Mouse (Mus musculus) heart, embryonic 15.5 days (tissue): ENCODE results near the gene Lamb3. TPM values are rescaled to one million over a fixed set of nuclear protein-coding genes. Genes with fewer than 3 reads are reported as not detected.

Experiments
- ATAC-seq: fragments of 200-750 bp; cut with Nextera tagmentation; replicated peaks from 2 replicates; pipeline ENCODE4 v1.8.0; 2017; ENCODE audit warnings: low read depth, moderate TSS enrichment; ENCODE audit not compliant: insufficient number of reproducible peaks, insufficient read depth, low FRiP score
- H3K27ac ChIP-seq: fragments of 300-500 bp; sonication (generic); 2 replicates; pipeline ENCODE4 v1.5.1; 2015; ENCODE audit warnings: mild to moderate bottlenecking, inconsistent platforms
- H3K27me3 ChIP-seq: fragments of 300-500 bp; sonication (generic); 2 replicates; pipeline ENCODE4 v1.6.1; 2015; ENCODE audit warnings: inconsistent platforms
- H3K36me3 ChIP-seq: fragments of 300-500 bp; sonication (generic); 2 replicates; pipeline ENCODE4 v1.6.1; 2015; ENCODE audit warnings: mild to moderate bottlenecking, inconsistent platforms
- H3K4me1 ChIP-seq: fragments of 300-500 bp; sonication (generic); replicated peaks from 2 replicates; pipeline ENCODE4 v1.6.1; 2015; ENCODE audit warnings: inconsistent platforms
- H3K4me2 ChIP-seq: fragments of 300-500 bp; sonication (generic); 2 replicates; pipeline ENCODE4 v1.6.1; 2015; ENCODE audit warnings: inconsistent platforms, mild to moderate bottlenecking, moderate library complexity
- H3K4me3 ChIP-seq: fragments of 300-500 bp; sonication (generic); 2 replicates; pipeline ENCODE4 v1.5.1; 2015; ENCODE audit warnings: mild to moderate bottlenecking, inconsistent platforms
- H3K9ac ChIP-seq: fragments of 300-500 bp; sonication (generic); 2 replicates; pipeline ENCODE4 v1.6.1; 2015; ENCODE audit warnings: mild to moderate bottlenecking, inconsistent platforms
- H3K9me3 ChIP-seq: fragments of 300-500 bp; sonication (generic); replicated peaks from 2 replicates; pipeline ENCODE4 v1.6.1; 2016; ENCODE audit warnings: inconsistent platforms
- WGBS: fragments of 180-500 bp; shearing (Covaris S2); methylation state at CpG from one replicate; pipeline ENCODE4 v1.1.7; 2015; ENCODE audit warnings: mixed read lengths; 5-methylcytosine and 5-hydroxymethylcytosine counted together
- polyA plus RNA-seq: library from polyadenylated mRNA; unstranded; fragments of >200 nt; fragmentation: Nextera tagmentation; extraction: Ambion mirVana; gene quantifications from 2 replicates; pipeline ENCODE4 v1.2.1, GENCODE M21; 2015

Lamb3 gene
- polyA plus RNA-seq, 1 experiment from 2014 or later, result 4.7 TPM

GRCm38 (mm10) chr1:193188257-193188656, 19.2 kb upstream of the Lamb3 start:
- H3K4me2 ChIP-seq, result no peak overlapping the region
- 62% methylated on average over 6 of the region's 6 CpGs for WGBS
- no peaks in the 10 kb centered on the region for H3K36me3 ChIP-seq
- no peak for ATAC-seq
- no peaks in the 10 kb centered on the region for H3K27me3 ChIP-seq
- H3K4me1 ChIP-seq, result peaks cover 40% of the 10 kb centered on the region
- no peaks in the 10 kb centered on the region for H3K9me3 ChIP-seq
- peak overlapping the region; percentile 92 for H3K27ac ChIP-seq
- no peak overlapping the region for H3K9ac ChIP-seq
- H3K4me3 ChIP-seq, result no peak overlapping the region

- H3K27ac ChIP-seq, result peak overlapping the region; percentile 92
- WGBS, result 17% methylated on average over 9 of the region's 9 CpGs
- no peak overlapping the region for H3K9ac ChIP-seq
- H3K27me3 ChIP-seq, result no peaks in the 10 kb centered on the region
- ATAC-seq, result peak; percentile 92
- peak overlapping the region; percentile 23; the same call in 1 of the 2 replicates for H3K4me2 ChIP-seq
- no peak overlapping the region for H3K4me3 ChIP-seq
- H3K4me1 ChIP-seq, result peaks cover 40% of the 10 kb centered on the region
- no peaks in the 10 kb centered on the region for H3K9me3 ChIP-seq
- H3K36me3 ChIP-seq, result no peaks in the 10 kb centered on the region
These were observed 18.3 kb upstream of the Lamb3 start for GRCm38 (mm10) chr1:193189151-193189621.

GRCm38 (mm10) chr1:193189771-193190170, 17.7 kb upstream of the Lamb3 start:
- Histone ChIP-seq H3K27ac (peak overlapping the region; percentile 92), H3K9ac (no peak overlapping the region), H3K9me3 (no peaks in the 10 kb centered on the region), H3K4me2 (peak overlapping the region; percentile 23; the same call in 1 of the 2 replicates), H3K4me1 (peaks cover 40% of the 10 kb centered on the region), H3K36me3 (no peaks in the 10 kb centered on the region), H3K27me3 (no peaks in the 10 kb centered on the region), H3K4me3 (no peak overlapping the region)
- WGBS, result 15% methylated on average over 3 of the region's 3 CpGs
- ATAC-seq, result no peak; the same call in 1 of the 2 replicates

- H3K9me3 ChIP-seq, result no peaks in the 10 kb centered on the region
- 50% methylated on average over 7 of the region's 7 CpGs for WGBS
- no peak overlapping the region for H3K9ac ChIP-seq
- no peaks in the 10 kb centered on the region for H3K27me3 ChIP-seq
- H3K4me2 ChIP-seq, result no peak overlapping the region
- H3K27ac ChIP-seq, result peak overlapping the region; percentile 92
- H3K36me3 ChIP-seq, result no peaks in the 10 kb centered on the region
- peaks cover 40% of the 10 kb centered on the region for H3K4me1 ChIP-seq
- no peak overlapping the region for H3K4me3 ChIP-seq
- ATAC-seq, result no peak
These were observed 15.7 kb upstream of the Lamb3 start for GRCm38 (mm10) chr1:193191675-193192283.

- no peak overlapping the region for H3K4me3 ChIP-seq
- no peaks in the 10 kb centered on the region for H3K36me3 ChIP-seq
- no peaks in the 10 kb centered on the region for H3K27me3 ChIP-seq
- H3K4me1 ChIP-seq, result peaks cover 26% of the 10 kb centered on the region
- 80% methylated on average over 3 of the region's 3 CpGs for WGBS
- H3K27ac ChIP-seq, result no peak overlapping the region
- no peak overlapping the region for H3K4me2 ChIP-seq
- no peak overlapping the region for H3K9ac ChIP-seq
- no peak for ATAC-seq
- no peaks in the 10 kb centered on the region for H3K9me3 ChIP-seq
These were observed 12.9 kb upstream of the Lamb3 start for GRCm38 (mm10) chr1:193194416-193195140.

- Histone ChIP-seq H3K4me1 (peaks cover 19% of the 10 kb centered on the region), H3K4me2 (no peak overlapping the region), H3K4me3 (no peak overlapping the region), H3K36me3 (no peaks in the 10 kb centered on the region), H3K9me3 (no peaks in the 10 kb centered on the region), H3K9ac (no peak overlapping the region), H3K27me3 (no peaks in the 10 kb centered on the region), H3K27ac (no peak overlapping the region)
- ATAC-seq, result no peak
- 49% methylated on average over 3 of the region's 3 CpGs for WGBS
These were observed 12.2 kb upstream of the Lamb3 start for GRCm38 (mm10) chr1:193195169-193195810.

GRCm38 (mm10) chr1:193197494-193198205, 9.8 kb upstream of the Lamb3 start:
- no peak overlapping the region for H3K27ac ChIP-seq
- 85% methylated on average over 18 of the region's 18 CpGs for WGBS
- H3K27me3 ChIP-seq, result no peaks in the 10 kb centered on the region
- H3K9ac ChIP-seq, result no peak overlapping the region
- no peaks in the 10 kb centered on the region for H3K36me3 ChIP-seq
- no peak overlapping the region for H3K4me3 ChIP-seq
- no peak overlapping the region for H3K4me2 ChIP-seq
- H3K4me1 ChIP-seq, result 0 out of 2 replicates have a peak, but pooled peaks cover 2% of the 10 kb centered on the region
- no peak for ATAC-seq
- H3K9me3 ChIP-seq, result no peaks in the 10 kb centered on the region

GRCm38 (mm10) chr1:193198312-193198711, 9.2 kb upstream of the Lamb3 start:
- Histone ChIP-seq H3K36me3 (no peaks in the 10 kb centered on the region), H3K4me2 (no peak overlapping the region), H3K27me3 (no peaks in the 10 kb centered on the region), H3K27ac (no peak overlapping the region), H3K9ac (no peak overlapping the region), H3K4me1 (0 out of 2 replicates have a peak, but pooled peaks cover 2% of the 10 kb centered on the region), H3K9me3 (no peaks in the 10 kb centered on the region), H3K4me3 (no peak overlapping the region)
- 74% methylated on average over 2 of the region's 2 CpGs for WGBS
- ATAC-seq, result no peak

GRCm38 (mm10) chr1:193200640-193201382, 6.7 kb upstream of the Lamb3 start:
- H3K4me2 ChIP-seq, result peak overlapping the region; percentile 12; the same call in 1 of the 2 replicates
- peak overlapping the region; percentile 6; the same call in 1 of the 2 replicates for H3K4me3 ChIP-seq

GRCm38 (mm10) chr1:193201383-193201778, 6.1 kb upstream of the Lamb3 start, which contains the start of gene Traf3ip3:
Traf3ip3 (minus strand) TSS chr1:193201703.
- Histone ChIP-seq H3K9me3 (no peaks in the 10 kb centered on the region), H3K9ac (no peak within 1 kb of the TSS), H3K27me3 (no peaks in the 10 kb centered on the region), H3K4me2 (peak within 1 kb of the TSS; percentile 12; the same call in 1 of the 2 replicates), H3K27ac (peak within 1 kb of the TSS; percentile 39; the same call in 1 of the 2 replicates), H3K4me3 (peak within 1 kb of the TSS; percentile 6; the same call in 1 of the 2 replicates), H3K36me3 (no peaks in the 10 kb centered on the region), H3K4me1 (0 out of 2 replicates have a peak, but pooled peaks cover 2% of the 10 kb centered on the region)
- 61% methylated on average over 5 of the region's 5 CpGs for WGBS
- ATAC-seq, result no peak

More at GRCm38 (mm10) chr1:193200640-193201382, 6.7 kb upstream of the Lamb3 start:
- Histone ChIP-seq H3K9ac (no peak overlapping the region), H3K27me3 (no peaks in the 10 kb centered on the region), H3K36me3 (no peaks in the 10 kb centered on the region), H3K27ac (peak overlapping the region; percentile 39; the same call in 1 of the 2 replicates), H3K4me1 (0 out of 2 replicates have a peak, but pooled peaks cover 2% of the 10 kb centered on the region), H3K9me3 (no peaks in the 10 kb centered on the region)
- 70% methylated on average over 8 of the region's 8 CpGs for WGBS
- no peak for ATAC-seq
